Mouse (Mus musculus) CD4-positive, CD25-positive, alpha-beta regulatory T cell, adult 4 months (primary cell): ENCODE data around the gene Rab36. TPM values are rescaled to one million over a fixed set of nuclear protein-coding genes. Genes with fewer than 3 reads are reported as not detected.

Experiments used
- ATAC-seq: one replicate; pipeline ENCODE4 v1.8.0; 2017
- polyA plus RNA-seq, 2 experiments: library from polyadenylated mRNA; unstranded; fragments of 100-300 nt; shearing (Covaris generic); gene quantifications; one replicate each; pipeline ENCODE4 v1.2.1; 2017

The Rab36 gene
- polyA plus RNA-seq, 2 experiments from 2014 or later, result 0.54 to 1.8 TPM

GRCm38 (mm10) chr10:75070281-75070976 is 33.6 kb downstream of the Rab36 start:
- no peak for ATAC-seq

GRCm38 (mm10) chr10:75075665-75076064 is 38.8 kb downstream of the Rab36 start:
- ATAC-seq, result no peak

GRCm38 (mm10) chr10:75078174-75079128 is 41.6 kb downstream of the Rab36 start:
- ATAC-seq, result no peak

- ATAC-seq, result no peak
Observed at GRCm38 (mm10) chr10:75085330-75085729, 48.5 kb downstream of the Rab36 start.

GRCm38 (mm10) chr10:75088471-75088870 is 51.6 kb downstream of the Rab36 start:
- no peak for ATAC-seq

GRCm38 (mm10) chr10:75091478-75092152 is 54.8 kb downstream of the Rab36 start:
- ATAC-seq, result no peak

- no peak for ATAC-seq
Observed at GRCm38 (mm10) chr10:75093252-75093987, 56.6 kb downstream of the Rab36 start.

GRCm38 (mm10) chr10:75094338-75094737 is 57.5 kb downstream of the Rab36 start:
- ATAC-seq, result no peak

GRCm38 (mm10) chr10:75095216-75095615 is 58.4 kb downstream of the Rab36 start:
- no peak for ATAC-seq

GRCm38 (mm10) chr10:75098446-75099183 is 61.8 kb downstream of the Rab36 start:
- ATAC-seq, result no peak

GRCm38 (mm10) chr10:75100298-75100697 is 63.4 kb downstream of the Rab36 start:
- no peak for ATAC-seq

GRCm38 (mm10) chr10:75103502-75103901 is 66.6 kb downstream of the Rab36 start:
- ATAC-seq, result no peak

Other genes with a start within 250 kb of the Rab36 start
- gene Gnaz, start 69.9 kb upstream of the Rab36 start, polyA plus RNA-seq, result not detected
- not detected for gene Rsph14, start 4.5 kb upstream of the Rab36 start, polyA plus RNA-seq
- gene Bcr, start 23.5 kb downstream of the Rab36 start, polyA plus RNA-seq, result 1 to 10 TPM; 4.4 to 7.0 TPM
- gene Specc1l, start 175.0 kb downstream of the Rab36 start, polyA plus RNA-seq, result 10 to 100 TPM; 12.0 to 19.5 TPM